Mouse (Mus musculus): ENCODE results near the gene Slit3. TPM values are rescaled to one million over a fixed set of nuclear protein-coding genes. Genes with fewer than 3 reads are reported as not detected.

Gene Slit3
- total and polyA plus RNA-seq, 2 experiments = 0.09 to 0.12 TPM

DNA sequence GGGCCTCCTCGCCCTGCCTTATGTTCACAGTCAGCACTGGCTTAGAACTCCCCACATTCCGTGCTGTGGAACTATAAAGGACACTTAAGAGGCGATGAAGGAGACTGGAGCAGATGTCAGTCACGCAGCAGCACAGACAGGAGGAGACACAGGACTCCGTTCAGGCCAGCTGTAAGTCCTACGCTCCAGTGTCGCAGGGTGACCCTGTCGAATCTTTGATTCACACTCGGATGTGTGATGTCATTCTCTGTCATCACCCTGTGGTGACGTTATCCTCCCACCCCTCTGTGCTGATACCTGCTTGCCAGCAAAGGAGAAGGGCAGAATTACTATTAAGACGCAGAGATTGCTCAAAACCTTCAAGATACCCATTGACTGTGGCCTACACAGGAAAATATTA lies 448.9 kb downstream of the Slit3 start:
- Histone ChIP-seq H3K4me1 (ENCODE audit: control insufficient read depth, insufficient read depth, low read length) (no peaks in the 10 kb centered on the region), H3K79me2 (ENCODE audit: control insufficient read depth, insufficient read depth, low read length) (no peaks in the 10 kb centered on the region), H3K4me3 (ENCODE audit: insufficient read depth, low read depth, low read length) (no peak overlapping the region), H3K36me3 (ENCODE audit: control insufficient read depth, insufficient read depth, low read length) (no peaks in the 10 kb centered on the region), H3K27ac (replicated peaks; ENCODE audit: insufficient read depth, low read depth, low read length) (no peak overlapping the region), H3K27me3 (ENCODE audit: control insufficient read depth, insufficient read depth, low read length) (no peaks in the 10 kb centered on the region), H3K9ac (ENCODE audit: low read depth, low read length) (no peak overlapping the region)
- TF ChIP-seq CTCF (IDR thresholded peaks at IDR 0.05; ENCODE audit: low read depth, low read length) (no peak), POLR2A (IDR thresholded peaks at IDR 0.05; ENCODE audit: extremely low read depth, insufficient read depth, low read length) (no peak)
- 84% methylated on average over 11 of the region's 11 CpGs for WGBS
- no peak for DNase-seq (ENCODE audit: extremely low read depth, low read depth, low spot score)

DNA sequence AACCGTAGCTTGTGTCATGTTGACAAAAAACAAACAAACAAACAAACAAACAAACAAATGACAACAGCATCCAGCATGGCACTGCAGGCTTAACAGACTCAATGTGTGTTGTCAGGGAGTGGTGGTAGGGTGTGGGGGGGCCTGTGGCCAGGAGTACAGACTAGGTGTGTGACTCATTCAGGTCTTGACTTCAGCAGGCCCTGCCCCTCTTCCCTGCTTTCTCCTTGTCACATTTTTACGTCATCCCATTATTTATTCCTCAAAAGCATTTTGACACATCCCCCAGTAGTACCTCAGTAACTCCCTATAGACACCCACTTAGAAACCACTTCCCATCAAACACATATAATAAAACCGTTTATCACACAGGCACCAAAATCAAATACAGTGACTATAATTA lies 450.9 kb downstream of the Slit3 start:
- no peak overlapping the region for H3K9ac ChIP-seq (ENCODE audit: low read depth, low read length)
- 66% methylated on average over 3 of the region's 3 CpGs for WGBS
- H3K36me3 ChIP-seq (ENCODE audit: control insufficient read depth, insufficient read depth, low read length) = no peaks in the 10 kb centered on the region
- H3K27me3 ChIP-seq (ENCODE audit: control insufficient read depth, insufficient read depth, low read length) = no peaks in the 10 kb centered on the region
- H3K79me2 ChIP-seq (ENCODE audit: control insufficient read depth, insufficient read depth, low read length) = no peaks in the 10 kb centered on the region
- H3K27ac ChIP-seq (replicated peaks; ENCODE audit: insufficient read depth, low read depth, low read length) = no peak overlapping the region
- H3K4me1 ChIP-seq (ENCODE audit: control insufficient read depth, insufficient read depth, low read length) = no peaks in the 10 kb centered on the region
- DNase-seq (ENCODE audit: extremely low read depth, low read depth, low spot score) = no peak
- TF ChIP-seq POLR2A (IDR thresholded peaks at IDR 0.05; ENCODE audit: extremely low read depth, insufficient read depth, low read length) (no peak), CTCF (IDR thresholded peaks at IDR 0.05; ENCODE audit: low read depth, low read length) (no peak)
- no peak overlapping the region for H3K4me3 ChIP-seq (ENCODE audit: insufficient read depth, low read depth, low read length)

DNA sequence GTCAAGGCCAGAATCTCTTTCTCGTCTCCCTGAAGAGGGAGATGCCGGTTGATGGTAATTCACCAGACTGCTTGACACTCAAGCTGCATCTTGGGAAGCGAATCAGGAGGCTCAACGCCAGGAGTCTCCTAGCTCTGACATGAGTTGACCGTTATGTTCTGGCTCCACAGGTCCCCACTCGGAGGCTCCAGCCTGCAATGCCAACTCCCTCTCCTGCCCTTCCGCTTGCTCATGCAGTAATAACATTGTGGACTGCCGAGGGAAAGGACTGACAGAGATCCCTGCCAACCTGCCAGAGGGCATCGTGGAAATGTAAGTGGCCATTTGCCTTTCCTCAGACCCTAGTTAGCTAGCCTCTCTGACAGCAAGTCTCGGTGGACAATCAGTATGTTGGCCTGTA lies 457.8 kb downstream of the Slit3 start:
- Histone ChIP-seq H3K27ac (replicated peaks; ENCODE audit: insufficient read depth, low read depth, low read length) (no peak overlapping the region), H3K4me3 (ENCODE audit: insufficient read depth, low read depth, low read length) (no peak overlapping the region), H3K36me3 (ENCODE audit: control insufficient read depth, insufficient read depth, low read length) (no peaks in the 10 kb centered on the region), H3K27me3 (ENCODE audit: control insufficient read depth, insufficient read depth, low read length) (no peaks in the 10 kb centered on the region), H3K4me1 (ENCODE audit: control insufficient read depth, insufficient read depth, low read length) (no peaks in the 10 kb centered on the region), H3K9ac (ENCODE audit: low read depth, low read length) (no peak overlapping the region), H3K79me2 (ENCODE audit: control insufficient read depth, insufficient read depth, low read length) (no peaks in the 10 kb centered on the region)
- whole genome bisulfite sequencing = 88% methylated on average over 10 of the region's 10 CpGs
- no peak for DNase-seq (ENCODE audit: extremely low read depth, low read depth, low spot score)
- TF ChIP-seq POLR2A (IDR thresholded peaks at IDR 0.05; ENCODE audit: extremely low read depth, insufficient read depth, low read length) = no peak
- TF ChIP-seq CTCF (IDR thresholded peaks at IDR 0.05; ENCODE audit: low read depth, low read length) = no peak

GRCm38 (mm10) chr11:35582591-35582990 lies 461.6 kb downstream of the Slit3 start:
- Histone ChIP-seq H3K79me2 (ENCODE audit: control insufficient read depth, insufficient read depth, low read length) (no peaks in the 10 kb centered on the region), H3K9ac (ENCODE audit: low read depth, low read length) (no peak overlapping the region), H3K4me3 (ENCODE audit: insufficient read depth, low read depth, low read length) (no peak overlapping the region), H3K27ac (replicated peaks; ENCODE audit: insufficient read depth, low read depth, low read length) (no peak overlapping the region), H3K4me1 (ENCODE audit: control insufficient read depth, insufficient read depth, low read length) (no peaks in the 10 kb centered on the region), H3K36me3 (ENCODE audit: control insufficient read depth, insufficient read depth, low read length) (no peaks in the 10 kb centered on the region), H3K27me3 (ENCODE audit: control insufficient read depth, insufficient read depth, low read length) (no peaks in the 10 kb centered on the region)
- no peak for DNase-seq (ENCODE audit: extremely low read depth, low read depth, low spot score)
- 77% methylated on average over 5 of the region's 5 CpGs for WGBS
- TF ChIP-seq POLR2A (IDR thresholded peaks at IDR 0.05; ENCODE audit: extremely low read depth, insufficient read depth, low read length) (no peak), CTCF (IDR thresholded peaks at IDR 0.05; ENCODE audit: low read depth, low read length) (no peak)

DNA sequence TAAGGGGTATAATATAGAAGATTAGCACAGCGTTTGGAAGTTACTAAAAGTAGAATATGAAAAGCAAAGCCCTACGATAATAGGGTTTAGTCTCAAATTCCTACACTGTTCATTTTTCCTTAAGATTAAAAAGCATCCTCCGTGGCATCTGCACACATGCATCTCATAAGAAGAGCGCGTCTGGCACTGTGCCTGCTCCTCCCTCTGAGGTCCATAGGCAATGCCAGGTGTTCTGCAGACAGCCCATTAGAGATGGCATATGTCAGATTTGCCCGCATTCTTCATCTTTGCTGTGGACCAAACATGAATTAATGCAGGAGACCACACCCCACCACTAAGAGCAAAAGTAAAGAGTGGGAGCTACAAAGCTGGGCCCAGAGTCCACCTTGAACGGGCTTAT lies 462.6 kb downstream of the Slit3 start:
- Histone ChIP-seq H3K9ac (ENCODE audit: low read depth, low read length) (no peak overlapping the region), H3K4me1 (ENCODE audit: control insufficient read depth, insufficient read depth, low read length) (no peaks in the 10 kb centered on the region), H3K36me3 (ENCODE audit: control insufficient read depth, insufficient read depth, low read length) (no peaks in the 10 kb centered on the region), H3K4me3 (ENCODE audit: insufficient read depth, low read depth, low read length) (no peak overlapping the region), H3K27me3 (ENCODE audit: control insufficient read depth, insufficient read depth, low read length) (no peaks in the 10 kb centered on the region), H3K79me2 (ENCODE audit: control insufficient read depth, insufficient read depth, low read length) (no peaks in the 10 kb centered on the region), H3K27ac (replicated peaks; ENCODE audit: insufficient read depth, low read depth, low read length) (no peak overlapping the region)
- TF ChIP-seq CTCF (IDR thresholded peaks at IDR 0.05; ENCODE audit: low read depth, low read length) = no peak
- TF ChIP-seq POLR2A (IDR thresholded peaks at IDR 0.05; ENCODE audit: extremely low read depth, insufficient read depth, low read length) = no peak
- WGBS = 92% methylated on average over 7 of the region's 7 CpGs
- DNase-seq (ENCODE audit: extremely low read depth, low read depth, low spot score) = no peak

GRCm38 (mm10) chr11:35587174-35587959 lies 466.3 kb downstream of the Slit3 start:
- Histone ChIP-seq H3K27me3 (ENCODE audit: control insufficient read depth, insufficient read depth, low read length) (no peaks in the 10 kb centered on the region), H3K79me2 (ENCODE audit: control insufficient read depth, insufficient read depth, low read length) (no peaks in the 10 kb centered on the region), H3K9ac (ENCODE audit: low read depth, low read length) (no peak overlapping the region), H3K4me1 (ENCODE audit: control insufficient read depth, insufficient read depth, low read length) (no peaks in the 10 kb centered on the region), H3K27ac (replicated peaks; ENCODE audit: insufficient read depth, low read depth, low read length) (no peak overlapping the region), H3K4me3 (ENCODE audit: insufficient read depth, low read depth, low read length) (no peak overlapping the region), H3K36me3 (ENCODE audit: control insufficient read depth, insufficient read depth, low read length) (no peaks in the 10 kb centered on the region)
- TF ChIP-seq POLR2A (IDR thresholded peaks at IDR 0.05; ENCODE audit: extremely low read depth, insufficient read depth, low read length) = no peak
- TF ChIP-seq CTCF (IDR thresholded peaks at IDR 0.05; ENCODE audit: low read depth, low read length) = no peak
- DNase-seq (ENCODE audit: extremely low read depth, low read depth, low spot score) = no peak
- 77% methylated on average over 13 of the region's 13 CpGs for WGBS
